Mouse (Mus musculus) forebrain, embryonic 15.5 days (tissue): ENCODE measurements at regions not wholly inside any gene's neighbourhood (a gene's known extent, or its start where the extent isn't known, plus 50 kb on each side); places are given as distances from the start of the nearest gene placed in this dataset.

Experiments
- ATAC-seq: fragments of 200-750 bp; cut with Nextera tagmentation; replicated peaks from 2 replicates; pipeline ENCODE4 v1.8.0; 2017; ENCODE audit warnings: mild to moderate bottlenecking, moderate TSS enrichment, moderate library complexity
- H3K27ac ChIP-seq: fragments of 300-500 bp; sonication (generic); replicated peaks from 2 replicates; pipeline ENCODE4 v1.5.1; 2015; ENCODE audit warnings: mild to moderate bottlenecking, inconsistent platforms
- H3K27me3 ChIP-seq: fragments of 300-500 bp; sonication (generic); 2 replicates; pipeline ENCODE4 v1.6.1; 2015; ENCODE audit warnings: inconsistent platforms
- H3K36me3 ChIP-seq: fragments of 300-500 bp; sonication (generic); 2 replicates; pipeline ENCODE4 v1.6.1; 2015; ENCODE audit warnings: mild to moderate bottlenecking, inconsistent platforms
- H3K4me1 ChIP-seq: fragments of 300-500 bp; sonication (generic); 2 replicates; pipeline ENCODE4 v1.6.1; 2015; ENCODE audit warnings: inconsistent platforms
- H3K4me2 ChIP-seq: fragments of 300-500 bp; sonication (generic); replicated peaks from 2 replicates; pipeline ENCODE4 v1.6.1; 2015; ENCODE audit warnings: mild to moderate bottlenecking, inconsistent platforms
- H3K4me3 ChIP-seq: fragments of 300-500 bp; sonication (generic); 2 replicates; pipeline ENCODE4 v1.5.1; 2015; ENCODE audit warnings: mild to moderate bottlenecking, inconsistent platforms
- H3K9ac ChIP-seq: fragments of 300-500 bp; sonication (generic); replicated peaks from 2 replicates; pipeline ENCODE4 v1.6.1; 2015; ENCODE audit warnings: mild to moderate bottlenecking, inconsistent platforms
- H3K9me3 ChIP-seq: fragments of 300-500 bp; sonication (generic); 2 replicates; pipeline ENCODE4 v1.6.1; 2016; ENCODE audit warnings: inconsistent platforms
- WGBS: fragments of 180-500 bp; shearing (Covaris S2); methylation state at CpG from one replicate; pipeline ENCODE4 v1.1.7; 2015; ENCODE audit warnings: mixed read lengths; 5-methylcytosine and 5-hydroxymethylcytosine counted together

- Histone ChIP-seq H3K4me2 (no peak overlapping the region), H3K27ac (no peak overlapping the region), H3K9me3 (no peaks in the 10 kb centered on the region), H3K4me3 (no peak overlapping the region), H3K27me3 (no peaks in the 10 kb centered on the region), H3K36me3 (no peaks in the 10 kb centered on the region), H3K4me1 (no peaks in the 10 kb centered on the region), H3K9ac (no peak overlapping the region)
- ATAC-seq = no peak
- 86% methylated on average over 7 of the region's 7 CpGs for WGBS
Measured at GRCm38 (mm10) chr3:53338571-53338970, 124.6 kb downstream of the Nhlrc3 start.

GRCm38 (mm10) chr3:53334051-53334450 is 129.1 kb downstream of the Nhlrc3 start:
- Histone ChIP-seq H3K36me3 (no peaks in the 10 kb centered on the region), H3K9me3 (no peaks in the 10 kb centered on the region), H3K27me3 (no peaks in the 10 kb centered on the region), H3K27ac (no peak overlapping the region), H3K4me1 (no peaks in the 10 kb centered on the region), H3K4me3 (no peak overlapping the region), H3K9ac (no peak overlapping the region), H3K4me2 (no peak overlapping the region)
- no peak for ATAC-seq
- 57% methylated on average over 11 of the region's 11 CpGs for WGBS

- Histone ChIP-seq H3K27ac (no peak overlapping the region), H3K36me3 (no peaks in the 10 kb centered on the region), H3K27me3 (no peaks in the 10 kb centered on the region), H3K9me3 (no peaks in the 10 kb centered on the region), H3K4me1 (peaks cover 11% of the 10 kb centered on the region; the same call in 1 of the 2 replicates), H3K4me2 (no peak overlapping the region), H3K9ac (no peak overlapping the region), H3K4me3 (no peak overlapping the region)
- no peak for ATAC-seq
- WGBS = 46% methylated on average over 3 of the region's 3 CpGs
Measured at GRCm38 (mm10) chr3:53329528-53329927, 133.6 kb downstream of the Nhlrc3 start.

GRCm38 (mm10) chr3:53327424-53327823 is 135.7 kb downstream of the Nhlrc3 start:
- no peak for ATAC-seq
- peaks cover 20% of the 10 kb centered on the region; the same call in 1 of the 2 replicates for H3K4me1 ChIP-seq
- H3K4me3 ChIP-seq = no peak overlapping the region
- H3K36me3 ChIP-seq = no peaks in the 10 kb centered on the region
- H3K4me2 ChIP-seq = no peak overlapping the region
- H3K27ac ChIP-seq = no peak overlapping the region
- H3K9ac ChIP-seq = no peak overlapping the region
- no peaks in the 10 kb centered on the region for H3K9me3 ChIP-seq
- no peaks in the 10 kb centered on the region for H3K27me3 ChIP-seq
- WGBS = 44% methylated on average over 5 of the region's 5 CpGs

GRCm38 (mm10) chr3:53326967-53327366 is 136.2 kb downstream of the Nhlrc3 start:
- no peaks in the 10 kb centered on the region for H3K36me3 ChIP-seq
- 51% methylated on average over 7 of the region's 7 CpGs for WGBS
- no peaks in the 10 kb centered on the region for H3K9me3 ChIP-seq
- peaks cover 20% of the 10 kb centered on the region; the same call in 1 of the 2 replicates for H3K4me1 ChIP-seq
- H3K4me3 ChIP-seq = no peak overlapping the region
- no peak overlapping the region for H3K9ac ChIP-seq
- H3K4me2 ChIP-seq = no peak overlapping the region
- ATAC-seq = no peak
- H3K27me3 ChIP-seq = no peaks in the 10 kb centered on the region
- H3K27ac ChIP-seq = no peak overlapping the region

GRCm38 (mm10) chr3:53325080-53325479 is 138.1 kb downstream of the Nhlrc3 start:
- no peaks in the 10 kb centered on the region for H3K27me3 ChIP-seq
- no peak for ATAC-seq
- H3K9me3 ChIP-seq = no peaks in the 10 kb centered on the region
- H3K36me3 ChIP-seq = no peaks in the 10 kb centered on the region
- H3K27ac ChIP-seq = no peak overlapping the region
- no peak overlapping the region for H3K4me3 ChIP-seq
- H3K9ac ChIP-seq = no peak overlapping the region
- 94% methylated on average over 7 of the region's 7 CpGs for WGBS
- peaks cover 20% of the 10 kb centered on the region; the same call in 1 of the 2 replicates for H3K4me1 ChIP-seq
- no peak overlapping the region for H3K4me2 ChIP-seq

GRCm38 (mm10) chr3:53324386-53324785 is 138.7 kb downstream of the Nhlrc3 start:
- Histone ChIP-seq H3K27me3 (no peaks in the 10 kb centered on the region), H3K27ac (no peak overlapping the region), H3K4me2 (0 out of 2 replicates have a peak overlapping the region, but pooled peaks have one; percentile 2), H3K36me3 (no peaks in the 10 kb centered on the region), H3K4me3 (no peak overlapping the region), H3K9me3 (no peaks in the 10 kb centered on the region), H3K9ac (no peak overlapping the region), H3K4me1 (peaks cover 20% of the 10 kb centered on the region; the same call in 1 of the 2 replicates)
- no peak for ATAC-seq
- WGBS = 50% methylated on average over 13 of the region's 13 CpGs

- Histone ChIP-seq H3K27me3 (no peaks in the 10 kb centered on the region), H3K9ac (no peak overlapping the region), H3K4me3 (no peak overlapping the region), H3K4me2 (no peak overlapping the region), H3K27ac (no peak overlapping the region), H3K36me3 (no peaks in the 10 kb centered on the region), H3K4me1 (peaks cover 4% of the 10 kb centered on the region; the same call in 1 of the 2 replicates), H3K9me3 (no peaks in the 10 kb centered on the region)
- no peak; the same call in 1 of the 2 replicates for ATAC-seq
- 54% methylated on average over 2 of the region's 2 CpGs for WGBS
Measured at GRCm38 (mm10) chr3:53315449-53315848, 147.7 kb downstream of the Nhlrc3 start.
